Mouse (Mus musculus) intestine, postnatal 0 days (tissue): Measurements from ENCODE around the gene Ube2e1. TPM values are rescaled to one million over a fixed set of nuclear protein-coding genes. Genes with fewer than 3 reads are reported as not detected.

ENCODE experiments used
- ATAC-seq: fragments of 200-750 bp; cut with Nextera tagmentation; 2 replicates; pipeline ENCODE4 v1.8.0; 2017; ENCODE audit warnings: mild to moderate bottlenecking, moderate TSS enrichment, moderate library complexity
- H3K27ac ChIP-seq: fragments of 300-500 bp; sonication (generic); 2 replicates; pipeline ENCODE4 v1.5.1; 2014; ENCODE audit warnings: mild to moderate bottlenecking, low read depth, low read length, moderate library complexity
- H3K27me3 ChIP-seq: fragments of 300-500 bp; sonication (generic); replicated peaks from 2 replicates; pipeline ENCODE4 v1.6.1; 2014; ENCODE audit warnings: low read length, mixed read lengths; ENCODE audit not compliant: control insufficient read depth, insufficient read depth
- H3K36me3 ChIP-seq: fragments of 300-500 bp; sonication (generic); 2 replicates; pipeline ENCODE4 v1.6.1; 2014; ENCODE audit warnings: mild to moderate bottlenecking, moderate library complexity; ENCODE audit not compliant: control insufficient read depth, insufficient read depth
- H3K4me1 ChIP-seq: fragments of 300-500 bp; sonication (generic); replicated peaks from 2 replicates; pipeline ENCODE4 v1.6.1; 2014; ENCODE audit warnings: antibody characterized with exemption, low read length, mixed read lengths; ENCODE audit not compliant: control insufficient read depth, insufficient read depth
- H3K4me2 ChIP-seq: fragments of 300-500 bp; sonication (generic); replicated peaks from 2 replicates; pipeline ENCODE4 v1.6.1; 2014; ENCODE audit warnings: low read depth, mild to moderate bottlenecking, moderate library complexity
- H3K4me3 ChIP-seq: fragments of 300-500 bp; sonication (generic); 2 replicates; pipeline ENCODE4 v1.5.1; 2014; ENCODE audit warnings: low read depth, low read length
- H3K9ac ChIP-seq: fragments of 300-500 bp; sonication (generic); 2 replicates; pipeline ENCODE4 v1.6.1; 2014; ENCODE audit warnings: mild to moderate bottlenecking, low read depth, low read length
- H3K9me3 ChIP-seq: fragments of 300-500 bp; sonication (generic); 2 replicates; pipeline ENCODE4 v1.6.1; 2016; ENCODE audit warnings: mixed run types; ENCODE audit not compliant: control insufficient read depth
- CTCF ChIP-seq: sonication (generic); IDR thresholded peaks from 2 replicates; pipeline ENCODE4 v1.5.1; 2016; ENCODE audit warnings: low read depth, mild to moderate bottlenecking, control low read depth, antibody characterized with exemption, moderate library complexity
- WGBS: fragments of 180-500 bp; shearing (Covaris S2); extraction: QIAGEN DNeasy Blood & Tissue Kit; methylation state at CpG from one replicate; pipeline ENCODE4 v1.1.7; 2014; 5-methylcytosine and 5-hydroxymethylcytosine counted together
- polyA plus RNA-seq: library from polyadenylated mRNA; unstranded; fragments of >200 nt; fragmentation: Nextera tagmentation; extraction: Ambion mirVana; gene quantifications from 2 replicates; pipeline ENCODE4 v1.2.1, GENCODE M21; 2015

Gene Ube2e1
- polyA plus RNA-seq, 1 experiment from 2014 or later, result 72.3 TPM

DNA sequence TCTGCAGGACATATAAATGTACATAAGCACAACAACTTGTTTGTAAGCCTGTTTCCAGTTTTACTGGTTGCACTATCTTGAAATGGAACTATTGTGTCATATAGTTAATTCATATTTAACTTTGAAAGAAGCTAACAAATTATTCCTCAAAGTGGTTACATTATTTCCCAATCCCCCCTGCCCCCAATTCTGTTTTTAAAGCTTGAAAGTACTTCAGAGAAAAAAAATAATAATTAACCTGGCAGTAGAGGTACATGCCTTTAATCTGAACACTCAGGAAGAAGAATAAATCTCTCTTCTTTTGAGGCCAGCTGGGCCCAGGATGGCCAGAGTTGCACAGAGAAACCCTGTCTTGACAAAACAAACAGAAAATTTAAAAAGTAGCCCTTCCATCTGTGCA, 37.4 kb upstream of the Ube2e1 start:
- Histone ChIP-seq H3K9me3 (no peaks in the 10 kb centered on the region), H3K4me1 (no peaks in the 10 kb centered on the region), H3K4me2 (no peak overlapping the region), H3K4me3 (no peak overlapping the region), H3K36me3 (no peaks in the 10 kb centered on the region), H3K9ac (no peak overlapping the region), H3K27me3 (0 out of 2 replicates have a peak, but pooled peaks cover 5% of the 10 kb centered on the region), H3K27ac (no peak overlapping the region)
- no peak for TF ChIP-seq CTCF
- no peak for ATAC-seq

DNA sequence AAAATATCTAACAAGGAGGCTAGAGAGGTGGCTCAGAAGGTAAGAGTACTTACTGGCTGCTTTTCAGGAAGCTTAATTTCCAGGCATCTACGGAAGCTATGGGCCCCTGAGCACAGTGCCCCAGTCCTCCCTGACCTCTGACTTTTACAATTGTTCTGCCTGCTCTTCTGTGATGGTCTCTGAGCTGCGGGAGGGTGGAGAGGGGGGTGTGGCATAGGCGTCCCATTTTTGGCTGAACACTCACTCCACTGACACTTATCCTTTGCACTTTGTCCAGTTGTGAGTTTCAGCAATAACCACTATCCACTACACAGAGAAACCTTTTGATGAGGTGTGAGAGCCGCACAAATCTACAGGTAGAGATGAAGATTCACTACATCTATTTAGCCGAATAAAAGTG, 35.4 kb upstream of the Ube2e1 start:
- no peak for TF ChIP-seq CTCF
- no peak overlapping the region for H3K9ac ChIP-seq
- H3K27ac ChIP-seq, result no peak overlapping the region
- no peaks in the 10 kb centered on the region for H3K9me3 ChIP-seq
- WGBS, result 56% methylated on average over 5 of the region's 5 CpGs
- no peaks in the 10 kb centered on the region for H3K36me3 ChIP-seq
- H3K27me3 ChIP-seq, result 0 out of 2 replicates have a peak, but pooled peaks cover 5% of the 10 kb centered on the region
- ATAC-seq, result no peak
- no peak overlapping the region for H3K4me3 ChIP-seq
- H3K4me2 ChIP-seq, result no peak overlapping the region
- H3K4me1 ChIP-seq, result no peaks in the 10 kb centered on the region

DNA sequence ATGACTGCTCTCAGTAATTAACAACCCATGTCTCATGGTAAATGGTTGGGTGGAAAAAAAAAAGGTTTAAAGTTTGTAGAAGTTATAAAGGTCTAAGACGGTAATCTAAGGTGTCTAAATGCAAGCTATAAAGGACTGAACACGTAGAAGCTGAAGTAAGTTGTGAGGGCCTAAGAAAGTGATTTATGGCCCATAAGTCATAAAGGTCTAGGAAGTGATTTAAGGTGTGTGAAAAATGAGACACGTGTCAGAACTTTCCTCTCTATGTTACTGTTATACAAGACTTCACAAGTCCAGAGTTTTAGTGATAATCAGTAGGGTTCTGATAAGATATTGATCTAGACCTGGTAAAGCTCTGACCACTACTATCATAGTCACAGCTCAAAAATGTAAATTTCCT, 32.7 kb upstream of the Ube2e1 start:
- ATAC-seq, result peak; percentile 56
- Histone ChIP-seq H3K4me3 (no peak overlapping the region), H3K4me2 (no peak overlapping the region), H3K4me1 (no peaks in the 10 kb centered on the region), H3K9ac (no peak overlapping the region), H3K27me3 (peaks cover 5% of the 10 kb centered on the region; the same call in 1 of the 2 replicates), H3K9me3 (no peaks in the 10 kb centered on the region), H3K36me3 (no peaks in the 10 kb centered on the region), H3K27ac (no peak overlapping the region)
- TF ChIP-seq CTCF, result no peak
- WGBS, result 25% methylated on average over 3 of the region's 3 CpGs

DNA sequence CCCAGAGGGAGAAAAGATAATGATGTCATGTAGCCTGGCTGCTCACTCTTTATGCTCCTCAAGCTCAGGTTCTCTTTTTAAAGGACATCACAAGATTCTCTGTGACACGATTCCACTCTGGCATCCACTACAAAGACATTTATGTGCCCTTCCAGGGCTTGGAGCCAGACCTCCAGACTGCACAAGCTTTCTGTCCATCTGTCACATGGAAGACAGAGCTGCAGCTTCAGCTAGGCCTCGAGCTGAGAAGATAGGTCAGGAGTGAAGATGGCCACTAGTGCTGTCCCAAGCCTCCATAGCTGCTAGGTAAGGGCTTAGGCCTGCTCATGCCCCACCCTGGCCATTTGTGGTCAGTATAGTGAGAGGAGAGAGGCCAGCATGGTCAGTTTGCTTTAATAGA, 24.8 kb upstream of the Ube2e1 start:
- Histone ChIP-seq H3K4me1 (no peaks in the 10 kb centered on the region), H3K36me3 (no peaks in the 10 kb centered on the region), H3K9ac (no peak overlapping the region), H3K4me3 (no peak overlapping the region), H3K27me3 (no peaks in the 10 kb centered on the region; the same call in 1 of the 2 replicates), H3K9me3 (no peaks in the 10 kb centered on the region), H3K4me2 (no peak overlapping the region), H3K27ac (no peak overlapping the region)
- no peak for ATAC-seq
- TF ChIP-seq CTCF, result no peak
- 66% methylated on average over 2 of the region's 2 CpGs for WGBS

DNA sequence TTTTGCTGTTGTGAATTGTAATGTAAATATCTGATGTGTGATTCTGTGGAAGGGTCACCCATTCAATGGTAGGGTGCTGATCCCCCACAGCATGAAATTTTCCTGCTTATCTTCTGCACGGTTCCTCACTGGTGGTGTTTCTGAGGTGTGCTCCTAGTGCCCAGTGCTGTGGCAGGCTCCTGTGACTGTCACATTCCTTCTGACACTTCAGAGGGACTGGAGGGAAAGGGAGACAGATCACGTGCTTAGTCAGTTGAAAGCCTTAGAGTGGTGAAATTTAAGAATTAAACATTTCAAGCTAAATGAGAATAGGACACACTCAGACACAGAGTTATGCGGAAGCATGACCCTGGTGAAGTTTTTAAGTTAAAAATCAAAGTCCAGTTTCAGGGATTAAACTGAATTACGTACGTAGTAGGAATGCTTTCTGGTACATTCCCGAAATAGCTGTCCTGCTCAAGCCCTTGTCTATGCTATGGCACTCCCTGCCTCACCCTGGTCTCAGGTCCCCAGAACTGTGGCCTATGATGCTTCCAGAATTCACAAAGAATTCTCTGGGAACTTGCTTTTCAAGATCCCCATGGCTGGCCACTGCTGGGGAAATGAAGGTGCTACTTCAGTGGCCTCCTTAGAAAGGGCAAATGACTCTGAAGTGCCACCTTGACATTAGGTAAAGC, 24.0 kb upstream of the Ube2e1 start:
- no peaks in the 10 kb centered on the region for H3K4me1 ChIP-seq
- H3K4me3 ChIP-seq, result no peak overlapping the region
- no peak for TF ChIP-seq CTCF
- H3K9ac ChIP-seq, result no peak overlapping the region
- no peak overlapping the region for H3K4me2 ChIP-seq
- no peak overlapping the region for H3K27ac ChIP-seq
- no peaks in the 10 kb centered on the region for H3K36me3 ChIP-seq
- H3K27me3 ChIP-seq, result no peaks in the 10 kb centered on the region; the same call in 1 of the 2 replicates
- H3K9me3 ChIP-seq, result no peaks in the 10 kb centered on the region
- 79% methylated on average over 6 of the region's 6 CpGs for WGBS
- ATAC-seq, result no peak

DNA sequence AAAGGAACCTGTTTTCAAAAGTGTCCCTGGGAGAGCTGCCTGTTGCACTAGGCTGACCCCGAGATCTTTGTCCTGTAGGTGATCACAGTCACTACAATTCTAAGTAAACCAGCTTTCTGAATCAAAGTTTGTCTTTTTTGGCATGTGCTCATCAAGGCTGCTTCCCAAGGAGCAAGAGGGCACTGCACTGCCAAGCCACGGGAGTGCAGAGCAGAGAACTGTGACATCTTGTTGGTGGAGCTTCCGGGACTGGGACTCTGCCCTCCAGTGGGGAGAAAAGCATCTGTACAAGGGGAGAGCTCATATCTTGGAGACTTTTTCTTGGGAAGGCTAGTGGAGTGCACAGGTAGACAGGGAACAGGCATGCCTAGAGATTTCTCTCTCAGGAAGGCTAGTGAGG, 21.9 kb upstream of the Ube2e1 start:
- Histone ChIP-seq H3K4me2 (no peak overlapping the region), H3K9ac (no peak overlapping the region), H3K9me3 (no peaks in the 10 kb centered on the region), H3K36me3 (no peaks in the 10 kb centered on the region), H3K4me1 (no peaks in the 10 kb centered on the region), H3K27me3 (no peaks in the 10 kb centered on the region), H3K27ac (no peak overlapping the region), H3K4me3 (no peak overlapping the region)
- 65% methylated on average over 3 of the region's 3 CpGs for WGBS
- no peak for ATAC-seq
- peak; percentile 51 for TF ChIP-seq CTCF
